Mouse (Mus musculus) neural tube, embryonic 13.5 days (tissue): ENCODE results near the gene Loxl1. TPM values are rescaled to one million over a fixed set of nuclear protein-coding genes. Genes with fewer than 3 reads are reported as not detected.
A peak's percentile ranks its signal among the peaks of the same experiment; 100 is the strongest.
"Not testable (repeated sequence)": the region's sequence is repeated elsewhere in the genome, so short reads cannot be mapped to it uniquely, and the experiment has no call there.

Experiments used
- ATAC-seq: fragments of 200-750 bp; cut with Nextera tagmentation; 2 replicates; pipeline ENCODE4 v1.8.0; 2017; ENCODE audit warnings: low read depth, mild to moderate bottlenecking, moderate TSS enrichment, moderate library complexity
- H3K27ac ChIP-seq: fragments of 300-500 bp; sonication (generic); replicated peaks from 2 replicates; pipeline ENCODE4 v1.5.1; 2015; ENCODE audit warnings: moderate library complexity, mild to moderate bottlenecking, inconsistent platforms
- H3K27me3 ChIP-seq: fragments of 300-500 bp; sonication (generic); 2 replicates; pipeline ENCODE4 v1.6.1; 2015; ENCODE audit warnings: mild to moderate bottlenecking, inconsistent platforms
- H3K36me3 ChIP-seq: fragments of 300-500 bp; sonication (generic); 2 replicates; pipeline ENCODE4 v1.6.1; 2015; ENCODE audit warnings: mild to moderate bottlenecking, inconsistent platforms
- H3K4me1 ChIP-seq: fragments of 300-500 bp; sonication (generic); replicated peaks from 2 replicates; pipeline ENCODE4 v1.6.1; 2015; ENCODE audit warnings: inconsistent platforms
- H3K4me2 ChIP-seq: fragments of 300-500 bp; sonication (generic); 2 replicates; pipeline ENCODE4 v1.6.1; 2015; ENCODE audit warnings: inconsistent platforms, mild to moderate bottlenecking, moderate library complexity
- H3K4me3 ChIP-seq: fragments of 300-500 bp; sonication (generic); 2 replicates; pipeline ENCODE4 v1.5.1; 2015; ENCODE audit warnings: mild to moderate bottlenecking, inconsistent platforms
- H3K9ac ChIP-seq: fragments of 300-500 bp; sonication (generic); 2 replicates; pipeline ENCODE4 v1.6.1; 2015; ENCODE audit warnings: moderate library complexity, mild to moderate bottlenecking, inconsistent platforms
- H3K9me3 ChIP-seq: fragments of 300-500 bp; sonication (generic); 2 replicates; pipeline ENCODE4 v1.6.1; 2016; ENCODE audit warnings: inconsistent platforms
- WGBS: fragments of 180-500 bp; shearing (Covaris S2); methylation state at CpG from one replicate; pipeline ENCODE4 v1.1.7; 2015; 5-methylcytosine and 5-hydroxymethylcytosine counted together
- polyA plus RNA-seq: library from polyadenylated mRNA; unstranded; fragments of >200 nt; fragmentation: Nextera tagmentation; extraction: Ambion mirVana; gene quantifications from 2 replicates; pipeline ENCODE4 v1.2.1, GENCODE M21; 2015

The Loxl1 gene
- polyA plus RNA-seq, 1 experiment from 2014 or later, result 9.1 TPM

DNA sequence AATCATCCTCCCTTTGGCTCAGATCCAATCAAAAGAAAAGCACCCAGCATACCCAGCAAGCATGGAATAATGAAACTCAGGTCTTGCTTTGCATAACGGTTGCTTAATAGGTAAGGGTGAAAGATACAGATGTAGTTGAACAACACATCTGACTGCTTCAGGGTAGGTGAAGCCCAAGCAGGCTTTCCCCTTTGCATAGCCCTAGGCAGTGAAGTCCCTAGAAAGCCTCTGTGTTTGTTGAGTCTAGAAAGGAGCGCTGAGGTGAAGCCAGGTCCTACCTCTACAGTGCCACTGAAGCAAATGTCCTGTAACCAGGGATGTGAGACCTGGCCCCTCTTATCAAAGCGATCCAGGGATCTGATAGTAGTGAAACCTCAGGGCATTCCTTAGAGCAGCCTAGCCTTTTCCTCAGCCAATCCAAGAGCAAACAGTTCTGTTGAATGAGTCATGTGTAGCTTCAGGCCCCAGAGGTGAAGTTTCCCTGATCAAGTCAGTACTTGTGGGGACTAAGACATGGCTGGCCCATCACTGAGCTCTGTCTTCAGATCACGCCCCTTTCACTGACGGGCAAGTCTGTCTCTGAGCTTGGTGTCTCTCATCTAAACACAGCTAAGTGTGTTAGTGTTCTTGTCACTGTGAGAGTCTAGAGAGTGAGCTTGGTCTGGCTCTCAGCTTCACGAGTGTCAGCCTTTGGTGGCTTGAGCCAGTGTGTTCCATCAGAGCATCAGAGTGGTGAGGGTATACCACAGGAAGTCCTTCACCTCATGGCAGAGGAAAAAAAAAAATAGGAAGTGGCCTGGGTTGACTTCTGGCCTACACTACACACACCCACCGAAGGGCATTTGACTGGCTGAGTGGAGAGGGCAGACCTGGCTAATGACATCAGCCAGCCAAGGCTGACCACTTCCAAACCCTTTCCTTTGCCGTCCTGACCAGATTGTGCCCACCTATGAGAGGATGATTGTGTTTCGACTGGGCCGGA is 57.0 kb downstream of the Loxl1 start:
- H3K9me3 ChIP-seq, result no peaks in the 10 kb centered on the region
- H3K9ac ChIP-seq, result no peak overlapping the region
- peaks cover 18% of the 10 kb centered on the region for H3K4me1 ChIP-seq
- no peaks in the 10 kb centered on the region for H3K27me3 ChIP-seq
- peaks cover 51% of the 10 kb centered on the region for H3K36me3 ChIP-seq
- 91% methylated on average over 10 of the region's 10 CpGs for WGBS
- ATAC-seq, result no peak
- no peak overlapping the region for H3K4me3 ChIP-seq
- H3K27ac ChIP-seq, result no peak overlapping the region
- H3K4me2 ChIP-seq, result no peak overlapping the region

DNA sequence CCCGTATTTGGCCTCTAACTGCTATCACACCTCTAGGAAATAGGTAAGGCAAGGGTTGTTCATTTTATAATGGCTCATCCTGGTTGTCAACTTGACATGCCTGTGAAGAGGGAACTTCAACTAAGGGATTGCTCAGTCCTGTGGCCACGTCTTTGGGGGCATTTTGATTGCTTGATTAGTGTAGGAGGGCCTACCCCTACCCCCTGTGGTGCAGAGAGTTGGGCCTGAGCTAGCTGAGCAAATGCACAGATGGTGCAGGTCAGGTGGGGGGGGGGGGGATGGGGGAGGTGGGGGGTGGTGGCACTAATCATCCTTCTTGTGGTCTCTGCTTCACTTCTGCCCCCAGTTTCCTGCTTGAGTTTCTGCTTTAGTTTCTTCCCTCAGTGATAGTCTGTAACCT is 57.9 kb downstream of the Loxl1 start:
- Histone ChIP-seq H3K9ac (no peak overlapping the region), H3K27ac (no peak overlapping the region), H3K4me1 (peaks cover 20% of the 10 kb centered on the region), H3K9me3 (no peaks in the 10 kb centered on the region), H3K4me3 (no peak overlapping the region), H3K27me3 (no peaks in the 10 kb centered on the region), H3K36me3 (peaks cover 43% of the 10 kb centered on the region), H3K4me2 (no peak overlapping the region)
- WGBS, result 42% methylated on average over 2 of the region's 2 CpGs
- ATAC-seq, result no peak

DNA sequence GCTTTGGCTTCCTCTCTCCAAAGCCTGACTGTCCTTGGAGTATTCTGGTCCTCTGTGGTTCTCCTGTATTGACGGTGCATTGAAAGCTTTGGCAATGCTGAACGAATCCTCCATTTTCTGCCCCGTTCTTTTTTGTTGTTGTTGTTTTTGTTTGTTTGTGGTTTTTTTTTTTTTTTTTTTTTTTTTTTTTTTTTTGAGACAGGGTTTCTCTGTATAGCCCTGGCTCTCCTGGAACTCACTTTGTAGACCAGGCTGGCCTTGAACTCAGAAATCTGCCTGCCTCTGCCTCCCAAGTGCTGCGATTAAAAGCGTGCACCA is 59.2 kb downstream of the Loxl1 start:
- Histone ChIP-seq H3K27ac (peak overlapping the region; percentile 78), H3K9ac (peak overlapping the region; percentile 93), H3K4me1 (peaks cover 34% of the 10 kb centered on the region), H3K36me3 (peaks cover 32% of the 10 kb centered on the region), H3K4me2 (peak overlapping the region; percentile 85), H3K4me3 (peak overlapping the region; percentile 88)
- 70% methylated on average over 5 of the region's 5 CpGs for WGBS
- H3K27me3 ChIP-seq, H3K9me3 ChIP-seq, ATAC-seq: not testable (repeated sequence)

DNA sequence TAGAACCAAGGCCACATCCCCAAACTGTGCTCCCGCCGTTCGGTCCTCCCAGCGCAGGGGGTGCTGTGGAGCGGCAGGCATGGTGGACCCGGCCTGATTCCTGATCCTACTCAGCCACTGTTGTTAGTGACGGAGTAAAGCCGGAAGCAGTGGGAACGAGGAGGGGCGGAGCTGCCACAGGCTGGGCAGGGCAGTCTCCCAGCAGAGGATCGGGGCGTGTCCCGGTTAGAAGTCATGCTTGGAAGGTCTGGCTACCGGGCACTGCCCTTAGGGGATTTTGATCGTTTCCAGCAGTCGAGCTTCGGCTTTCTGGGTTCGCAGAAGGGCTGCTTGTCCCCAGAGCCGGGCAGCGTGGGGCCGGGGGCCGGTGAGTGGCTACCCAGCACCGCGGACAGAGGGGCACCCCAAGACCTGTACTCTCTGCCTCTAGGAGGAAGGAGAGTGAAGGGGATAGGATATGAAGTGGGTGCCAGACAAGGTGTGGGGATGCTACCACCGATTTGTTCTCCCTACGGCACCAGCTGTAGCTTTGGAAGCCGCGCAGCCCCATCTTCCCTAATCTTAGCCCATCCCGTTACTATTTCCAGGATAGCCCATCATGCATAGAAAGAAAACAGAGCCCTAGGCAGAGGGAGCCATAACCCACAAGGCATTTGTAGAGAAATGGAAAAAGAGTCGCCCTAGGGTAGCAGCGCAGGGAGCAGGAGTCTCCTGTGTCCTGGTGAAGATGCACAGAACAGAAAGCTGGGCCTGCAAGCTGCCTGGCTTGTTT is 59.8 kb downstream of the Loxl1 start, which contains the start of gene Stoml1:
Gene Stoml1 (plus strand): TSS at position 132 of the 772 bp plus-strand sequence.
- Histone ChIP-seq H3K4me2 (peak within 1 kb of the TSS; percentile 85), H3K9ac (peak within 1 kb of the TSS; percentile 93), H3K4me1 (peaks cover 38% of the 10 kb centered on the region), H3K4me3 (peak within 1 kb of the TSS; percentile 88), H3K36me3 (peaks cover 27% of the 10 kb centered on the region), H3K27ac (peak within 1 kb of the TSS; percentile 78), H3K9me3 (no peaks in the 10 kb centered on the region), H3K27me3 (no peaks in the 10 kb centered on the region)
- ATAC-seq, result peak; percentile 98
- WGBS, result 1% methylated on average over 31 of the region's 31 CpGs

DNA sequence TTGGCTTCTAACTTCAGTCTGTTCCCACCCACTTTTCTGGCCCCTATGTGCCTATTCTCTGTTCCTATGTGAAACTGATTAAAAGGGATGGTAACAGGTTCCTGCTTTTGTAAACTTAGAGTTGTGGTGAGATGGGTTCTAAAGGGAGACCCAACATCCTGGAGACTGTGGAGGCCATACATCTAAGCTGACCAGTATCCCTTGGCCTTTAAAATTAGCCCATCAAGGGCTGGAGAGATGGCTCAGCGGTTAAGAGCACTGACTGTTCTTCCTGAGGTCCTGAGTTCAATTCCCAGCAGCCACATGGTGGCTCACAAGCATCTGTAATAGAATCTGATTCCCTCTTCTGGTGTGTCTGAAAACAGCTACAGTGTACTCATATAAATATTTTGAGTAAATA is 62.3 kb downstream of the Loxl1 start:
- ATAC-seq, H3K9me3 ChIP-seq, H3K9ac ChIP-seq, H3K27ac ChIP-seq, H3K4me2 ChIP-seq, H3K36me3 ChIP-seq, H3K4me3 ChIP-seq, H3K27me3 ChIP-seq: not testable (repeated sequence)
- peaks cover 49% of the 10 kb centered on the region for H3K4me1 ChIP-seq
- 95% methylated on average over 1 of the region's 1 CpGs for WGBS

DNA sequence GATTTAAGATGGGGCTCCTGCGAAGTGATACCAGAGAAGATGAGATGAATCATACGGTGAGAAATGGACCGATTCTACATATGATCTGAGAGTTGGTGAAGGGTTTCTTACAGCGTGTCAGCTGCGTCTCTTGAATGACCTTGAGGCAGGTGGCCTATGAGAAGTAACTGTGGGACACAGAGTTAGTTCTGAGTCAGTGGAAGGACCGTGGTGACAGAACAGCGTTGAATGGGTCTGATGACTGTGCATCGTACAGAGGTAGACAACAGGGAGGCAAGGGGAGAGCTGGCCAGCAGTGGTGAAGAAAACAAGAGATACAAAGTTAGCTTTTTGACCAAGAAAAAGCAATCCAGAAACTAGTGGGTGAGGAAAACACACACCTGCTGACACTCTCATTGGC is 62.7 kb downstream of the Loxl1 start:
- 80% methylated on average over 8 of the region's 8 CpGs for WGBS
- Histone ChIP-seq H3K27me3 (no peaks in the 10 kb centered on the region), H3K9me3 (no peaks in the 10 kb centered on the region), H3K9ac (0 out of 2 replicates have a peak overlapping the region, but pooled peaks have one; percentile 74), H3K27ac (no peak overlapping the region), H3K4me3 (no peak overlapping the region), H3K36me3 (no peaks in the 10 kb centered on the region), H3K4me2 (peak overlapping the region; percentile 58), H3K4me1 (peaks cover 49% of the 10 kb centered on the region)
- ATAC-seq, result no peak

DNA sequence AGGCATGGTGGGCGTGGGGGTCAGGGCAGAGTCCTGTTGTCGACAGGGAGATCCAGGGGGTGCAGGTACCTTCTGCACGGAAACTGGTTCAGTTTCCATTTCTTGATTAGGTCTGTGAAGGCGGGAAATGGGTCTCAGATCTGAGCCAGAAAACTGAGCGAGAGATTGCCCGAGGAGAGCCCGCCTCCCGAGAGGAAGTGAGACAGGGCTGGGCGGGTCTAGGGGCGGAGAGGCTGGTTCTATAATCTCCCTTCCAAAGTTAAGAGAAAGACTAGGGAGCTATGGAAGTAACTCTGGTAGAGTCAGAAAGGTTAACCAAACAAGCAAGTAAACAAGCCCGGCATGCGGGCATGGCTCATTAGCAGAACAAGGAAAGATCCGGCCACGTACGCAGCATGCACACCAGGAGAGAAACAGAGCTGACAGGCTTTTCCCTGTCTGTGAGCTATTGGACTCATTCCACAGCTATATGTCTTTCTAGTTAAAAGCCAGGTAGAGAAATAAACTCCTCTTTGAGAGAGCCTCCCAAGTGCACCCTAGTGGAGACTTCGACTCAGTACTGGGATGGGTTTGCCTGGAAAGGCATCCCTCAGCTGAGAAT is 63.3 kb downstream of the Loxl1 start, which contains the start of gene Pml:
Gene Pml (minus strand): TSS at position 195 of the 601 bp plus-strand sequence.
- WGBS, result 3% methylated on average over 16 of the region's 16 CpGs
- Histone ChIP-seq H3K27ac (peak within 1 kb of the TSS; percentile 69), H3K36me3 (no peaks in the 10 kb centered on the region), H3K4me2 (peak within 1 kb of the TSS; percentile 58), H3K9ac (peak within 1 kb of the TSS; percentile 74), H3K4me1 (peaks cover 44% of the 10 kb centered on the region), H3K4me3 (peak within 1 kb of the TSS; percentile 39), H3K9me3 (no peaks in the 10 kb centered on the region), H3K27me3 (no peaks in the 10 kb centered on the region)
- no peak for ATAC-seq

DNA sequence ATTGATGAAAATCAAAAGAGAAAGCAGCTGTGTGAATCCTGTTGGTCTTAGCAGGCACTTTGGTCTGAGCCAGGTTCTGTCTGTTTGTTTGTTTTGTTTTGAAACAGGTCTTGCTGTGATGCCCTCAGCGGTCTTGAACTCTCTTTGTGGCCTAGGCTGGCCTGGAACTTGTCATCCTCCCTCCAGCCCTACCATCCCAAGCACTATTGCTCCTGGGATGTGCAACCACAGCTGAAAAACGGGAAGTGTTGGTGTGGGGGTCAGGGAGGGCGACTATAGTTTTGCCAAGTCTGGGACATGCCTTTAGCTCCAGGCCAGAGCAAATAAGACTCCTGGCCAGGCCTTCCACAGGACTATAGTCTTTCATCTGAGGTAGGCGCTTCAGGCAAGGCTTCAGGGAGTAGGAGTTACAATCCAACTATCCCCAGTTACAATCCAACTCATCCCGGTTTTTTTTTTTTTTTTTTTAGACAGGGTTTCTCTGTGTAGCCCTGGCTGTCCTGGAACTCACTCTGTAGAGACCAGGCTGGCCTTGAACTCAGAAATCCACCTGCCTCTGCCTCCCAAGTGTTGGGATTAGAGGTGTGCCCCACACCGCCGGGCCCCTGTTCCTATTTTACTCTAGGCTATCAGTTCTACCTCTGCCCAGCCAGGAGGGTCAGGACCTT is 64.1 kb downstream of the Loxl1 start:
- H3K4me1 ChIP-seq, result peaks cover 36% of the 10 kb centered on the region
- peak overlapping the region; percentile 39 for H3K4me3 ChIP-seq
- H3K27ac ChIP-seq, result 0 out of 2 replicates have a peak overlapping the region, but pooled peaks have one; percentile 69
- no peaks in the 10 kb centered on the region for H3K36me3 ChIP-seq
- H3K9me3 ChIP-seq, result no peaks in the 10 kb centered on the region
- ATAC-seq, result no peak
- H3K4me2 ChIP-seq, result peak overlapping the region; percentile 58
- H3K9ac ChIP-seq, result peak overlapping the region; percentile 74; the same call in 1 of the 2 replicates
- 52% methylated on average over 7 of the region's 7 CpGs for WGBS
- no peaks in the 10 kb centered on the region for H3K27me3 ChIP-seq

DNA sequence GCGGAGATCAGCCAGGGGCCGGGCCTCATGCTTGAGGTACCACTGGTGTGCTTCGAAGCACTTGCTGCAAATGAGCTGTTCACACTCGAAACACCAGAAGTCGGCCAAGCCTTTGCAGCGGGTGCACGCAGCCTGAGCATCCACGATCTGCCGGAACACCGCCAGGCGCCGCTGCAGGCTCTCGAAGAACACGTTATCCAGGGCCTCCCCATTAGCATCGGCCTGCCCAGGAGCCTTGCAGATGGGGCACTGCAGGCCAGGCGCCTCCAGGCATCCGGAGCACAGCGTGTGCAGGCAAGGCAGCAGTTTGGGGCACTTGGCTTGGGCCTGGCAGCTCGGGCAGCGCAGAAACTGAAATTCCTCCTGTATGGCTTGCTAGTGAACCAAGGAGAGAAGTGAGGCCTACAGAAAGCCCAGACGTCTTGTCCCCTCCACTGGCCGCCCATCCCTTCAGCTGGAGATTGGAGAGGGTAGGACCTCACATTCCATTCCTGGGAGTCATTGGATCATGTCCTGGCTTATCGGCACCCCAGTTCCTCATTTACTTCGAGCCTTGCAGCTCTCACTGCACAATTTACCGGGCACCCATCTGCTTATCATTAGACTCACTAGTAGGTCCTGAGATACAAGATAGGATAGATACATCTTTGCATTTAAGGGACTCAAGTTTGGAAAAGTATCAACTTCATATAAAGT is 65.8 kb downstream of the Loxl1 start:
- H3K4me3 ChIP-seq, result peak overlapping the region; percentile 15; the same call in 1 of the 2 replicates
- ATAC-seq, result peak; percentile 75
- peaks cover 39% of the 10 kb centered on the region for H3K4me1 ChIP-seq
- H3K9me3 ChIP-seq, result no peaks in the 10 kb centered on the region
- H3K4me2 ChIP-seq, result peak overlapping the region; percentile 45
- WGBS, result 12% methylated on average over 25 of the region's 25 CpGs
- peak overlapping the region; percentile 49; the same call in 1 of the 2 replicates for H3K27ac ChIP-seq
- H3K27me3 ChIP-seq, result no peaks in the 10 kb centered on the region
- H3K36me3 ChIP-seq, result no peaks in the 10 kb centered on the region
- peak overlapping the region; percentile 64 for H3K9ac ChIP-seq

DNA sequence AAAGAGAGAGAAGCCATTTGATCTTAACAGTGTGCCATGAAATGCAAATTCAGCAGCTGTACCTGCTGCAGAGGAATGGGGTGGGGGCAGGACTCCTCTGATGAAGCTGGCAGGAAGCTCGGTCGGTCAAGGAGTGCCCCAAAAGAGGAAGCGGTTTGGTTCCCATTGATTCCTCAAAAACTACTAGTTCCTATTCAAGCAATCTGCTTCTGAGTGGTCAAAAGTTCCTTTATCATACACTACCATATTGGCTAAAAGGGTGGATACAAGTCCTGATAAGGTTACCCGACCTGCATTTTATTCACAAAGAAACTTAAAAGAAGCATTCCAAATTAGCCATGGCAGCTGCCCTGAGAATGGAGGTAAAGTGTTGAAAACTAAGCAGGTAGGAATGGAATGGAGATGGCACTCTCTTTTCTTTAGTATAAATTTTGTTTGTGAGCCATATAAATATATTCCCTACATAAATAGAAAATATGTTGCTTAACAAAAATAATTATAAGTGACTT is 66.8 kb downstream of the Loxl1 start:
- Histone ChIP-seq H3K4me3 (no peak overlapping the region), H3K36me3 (no peaks in the 10 kb centered on the region), H3K27ac (no peak overlapping the region), H3K9me3 (no peaks in the 10 kb centered on the region), H3K4me2 (no peak overlapping the region), H3K9ac (no peak overlapping the region), H3K27me3 (no peaks in the 10 kb centered on the region), H3K4me1 (peaks cover 50% of the 10 kb centered on the region)
- 48% methylated on average over 4 of the region's 4 CpGs for WGBS
- ATAC-seq, result no peak

DNA sequence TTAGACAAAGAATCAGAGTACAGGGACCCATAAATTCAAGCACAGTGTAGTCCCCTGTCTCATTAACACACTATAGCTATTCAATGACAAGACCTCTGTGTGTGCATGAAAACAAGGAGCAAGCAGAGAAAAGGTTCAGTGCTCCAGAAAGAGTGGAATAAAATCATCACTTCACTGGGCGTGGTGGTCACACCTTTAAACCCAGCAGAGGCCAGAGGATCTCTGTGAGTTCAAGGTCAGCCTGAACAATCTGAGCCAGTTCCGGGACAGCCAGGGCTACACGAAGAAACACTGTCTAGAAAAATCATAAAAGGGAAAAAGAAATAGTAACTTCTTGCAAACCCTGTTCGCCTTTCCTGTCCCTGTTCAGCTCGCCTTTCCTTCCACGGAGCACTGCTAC is 69.3 kb downstream of the Loxl1 start:
- no peak for ATAC-seq

More for the DNA sequence above, 69.3 kb downstream of the Loxl1 start:
- Histone ChIP-seq H3K4me1 (peaks cover 35% of the 10 kb centered on the region), H3K27me3 (no peaks in the 10 kb centered on the region), H3K4me3 (no peak overlapping the region), H3K9me3 (no peaks in the 10 kb centered on the region), H3K9ac (no peak overlapping the region), H3K4me2 (no peak overlapping the region), H3K27ac (no peak overlapping the region), H3K36me3 (no peaks in the 10 kb centered on the region)
- WGBS, result 78% methylated on average over 6 of the region's 6 CpGs
